Mouse (Mus musculus): ENCODE data around the gene Cox8a. TPM values are rescaled to one million over a fixed set of nuclear protein-coding genes. Genes with fewer than 3 reads are reported as not detected.

Gene Cox8a
- total and polyA plus RNA-seq, 3 experiments = 374 to 934 (median 515) TPM

DNA sequence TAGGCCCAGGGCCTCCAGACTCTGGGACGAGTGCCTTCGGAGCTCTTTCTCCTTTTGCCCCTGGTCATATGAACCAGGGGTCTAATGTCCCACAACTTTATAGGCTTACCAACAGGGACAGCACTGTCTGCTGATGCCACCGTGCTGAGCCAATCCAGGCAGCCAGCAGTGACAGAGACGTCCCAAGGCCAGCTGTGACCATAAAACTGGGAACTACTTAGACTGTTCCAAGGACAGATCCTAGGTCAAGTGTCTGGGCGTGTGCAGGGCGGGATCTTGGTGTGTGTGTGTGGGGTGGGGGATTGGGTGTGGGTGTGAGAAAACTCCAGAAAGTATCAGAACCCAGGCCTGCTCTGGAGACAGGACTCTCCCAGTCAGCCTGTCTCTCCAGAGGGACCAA is 46.5 kb downstream of the Cox8a start:
- TF ChIP-seq GATA1 (IDR thresholded peaks at IDR 0.05; ENCODE audit: borderline replicate concordance, low read length) = no peak
- no peak for TF ChIP-seq GATA2 (IDR thresholded peaks at IDR 0.05; ENCODE audit: borderline replicate concordance, low read depth, low read length)
- TF ChIP-seq CTCF (IDR thresholded peaks at IDR 0.05; ENCODE audit: low read depth, low read length) = no peak
- TF ChIP-seq TAL1 (conservative IDR thresholded peaks at IDR 0.05; ENCODE audit: low read depth, low read length) = no peak
- TF ChIP-seq POLR2AphosphoS5 (IDR thresholded peaks at IDR 0.05; ENCODE audit: insufficient replicate concordance, low read depth, low read length) = no peak
- no peaks in the 10 kb centered on the region for H3K9me3 ChIP-seq (replicated peaks)
- no peak overlapping the region for H3K4me3 ChIP-seq (ENCODE audit: low read depth, low read length)
- peaks cover 11% of the 10 kb centered on the region for H3K4me1 ChIP-seq (ENCODE audit: insufficient read depth, low read depth, low read length)
- DNase-seq (ENCODE audit: low spot score) (no peak), ATAC-seq (ENCODE audit: extremely low read depth, insufficient number of reproducible peaks, low FRiP score, poor library complexity, severe bottlenecking) (no peak)
- peaks cover 49% of the 10 kb centered on the region for H3K27me3 ChIP-seq (ENCODE audit: insufficient read depth, low read length)
- no peaks in the 10 kb centered on the region for H3K36me3 ChIP-seq (replicated peaks)

DNA sequence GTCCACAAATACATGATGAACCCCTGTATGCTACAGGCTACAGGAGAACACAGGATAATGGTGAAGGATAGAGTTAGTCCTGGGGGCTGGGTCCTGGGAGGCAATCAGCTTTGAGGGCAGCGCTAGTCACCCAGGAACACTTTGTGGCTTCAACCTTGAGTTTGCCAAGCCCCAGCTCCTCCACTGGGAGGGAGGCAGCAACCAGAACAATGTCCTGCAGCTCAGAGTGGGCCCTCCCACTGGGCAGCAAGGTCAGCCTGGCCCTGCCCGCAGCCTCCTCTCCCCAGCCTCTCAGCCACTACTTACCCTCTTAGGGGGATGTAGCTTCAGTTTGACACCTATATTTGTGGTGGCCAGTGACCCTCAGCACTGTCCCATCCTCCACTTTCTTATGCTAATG is 49.0 kb downstream of the Cox8a start:
- TF ChIP-seq TAL1 (conservative IDR thresholded peaks at IDR 0.05; ENCODE audit: low read depth, low read length) = no peak
- TF ChIP-seq POLR2AphosphoS5 (IDR thresholded peaks at IDR 0.05; ENCODE audit: insufficient replicate concordance, low read depth, low read length) = no peak
- TF ChIP-seq CTCF (IDR thresholded peaks at IDR 0.05; ENCODE audit: low read depth, low read length) = no peak
- TF ChIP-seq GATA2 (IDR thresholded peaks at IDR 0.05; ENCODE audit: borderline replicate concordance, low read depth, low read length) = no peak
- no peak for TF ChIP-seq GATA1 (IDR thresholded peaks at IDR 0.05; ENCODE audit: borderline replicate concordance, low read length)
- Histone ChIP-seq H3K4me3 (ENCODE audit: low read depth, low read length) (no peak overlapping the region), H3K27me3 (ENCODE audit: insufficient read depth, low read length) (peaks cover 65% of the 10 kb centered on the region), H3K4me1 (ENCODE audit: insufficient read depth, low read depth, low read length) (peaks cover 11% of the 10 kb centered on the region), H3K36me3 (replicated peaks) (no peaks in the 10 kb centered on the region), H3K9me3 (replicated peaks) (no peaks in the 10 kb centered on the region)
- no peak for DNase-seq (ENCODE audit: low spot score)
- no peak for ATAC-seq (ENCODE audit: extremely low read depth, insufficient number of reproducible peaks, low FRiP score, poor library complexity, severe bottlenecking)

DNA sequence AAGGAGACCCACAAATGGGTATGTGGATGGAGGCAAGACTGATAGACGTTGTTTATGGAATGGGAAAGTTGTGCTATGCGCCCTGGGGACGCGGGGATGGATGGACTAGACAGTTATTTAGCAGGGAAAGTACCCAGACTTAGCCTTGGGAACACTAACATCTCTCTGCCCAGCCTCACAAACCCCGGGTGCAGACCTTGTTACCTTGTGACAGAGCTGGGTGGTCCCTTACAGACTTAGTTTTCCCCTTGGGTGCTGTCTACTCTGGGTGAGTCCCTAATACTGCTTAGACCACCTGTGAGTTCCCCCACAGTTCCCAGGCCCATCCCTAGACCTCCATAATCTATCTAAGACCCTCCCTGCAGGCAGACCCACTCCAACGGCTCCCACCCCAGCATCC is 50.6 kb downstream of the Cox8a start:
- DNase-seq (ENCODE audit: low spot score) (no peak), ATAC-seq (ENCODE audit: extremely low read depth, insufficient number of reproducible peaks, low FRiP score, poor library complexity, severe bottlenecking) (no peak)
- H3K9me3 ChIP-seq (replicated peaks) = no peaks in the 10 kb centered on the region
- no peak overlapping the region for H3K4me3 ChIP-seq (ENCODE audit: low read depth, low read length)
- H3K4me1 ChIP-seq (ENCODE audit: insufficient read depth, low read depth, low read length) = peaks cover 5% of the 10 kb centered on the region; the same call in 1 of the 2 replicates
- TF ChIP-seq GATA2 (IDR thresholded peaks at IDR 0.05; ENCODE audit: borderline replicate concordance, low read depth, low read length) = no peak
- TF ChIP-seq GATA1 (IDR thresholded peaks at IDR 0.05; ENCODE audit: borderline replicate concordance, low read length) = no peak
- TF ChIP-seq CTCF (IDR thresholded peaks at IDR 0.05; ENCODE audit: low read depth, low read length) = no peak
- no peak for TF ChIP-seq TAL1 (conservative IDR thresholded peaks at IDR 0.05; ENCODE audit: low read depth, low read length)
- TF ChIP-seq POLR2AphosphoS5 (IDR thresholded peaks at IDR 0.05; ENCODE audit: insufficient replicate concordance, low read depth, low read length) = no peak
- H3K27me3 ChIP-seq (ENCODE audit: insufficient read depth, low read length) = peaks cover 60% of the 10 kb centered on the region
- no peaks in the 10 kb centered on the region for H3K36me3 ChIP-seq (replicated peaks)

DNA sequence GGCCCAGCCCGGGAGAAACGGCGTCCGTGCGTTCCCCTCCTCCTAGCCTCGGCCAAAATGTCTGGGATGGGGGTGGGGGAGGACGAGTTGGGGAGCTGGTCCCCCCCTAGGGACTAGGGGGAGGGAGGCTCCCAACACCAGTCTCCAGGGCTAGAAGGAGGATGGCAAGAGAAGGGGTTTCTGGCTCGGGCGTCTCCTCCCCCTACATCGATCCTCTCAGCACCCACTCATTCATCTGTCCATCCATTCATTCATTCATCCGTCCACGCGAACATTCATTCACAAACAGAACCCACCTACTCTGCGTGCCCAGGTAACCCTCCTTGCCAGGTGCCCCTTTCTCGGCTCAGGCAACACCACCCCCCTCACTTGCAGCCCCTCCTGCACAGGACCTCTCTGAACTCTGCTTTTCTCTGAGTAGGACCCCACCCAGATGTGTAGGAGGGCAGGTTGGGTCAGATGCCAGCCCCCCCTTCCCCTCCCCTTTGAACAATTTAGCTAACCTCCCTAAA is 51.2 kb downstream of the Cox8a start:
- no peaks in the 10 kb centered on the region for H3K9me3 ChIP-seq (replicated peaks)
- no peaks in the 10 kb centered on the region for H3K36me3 ChIP-seq (replicated peaks)
- no peak for DNase-seq (ENCODE audit: low spot score)
- no peak for TF ChIP-seq POLR2AphosphoS5 (IDR thresholded peaks at IDR 0.05; ENCODE audit: insufficient replicate concordance, low read depth, low read length)
- no peak for TF ChIP-seq GATA1 (IDR thresholded peaks at IDR 0.05; ENCODE audit: borderline replicate concordance, low read length)
- no peak for TF ChIP-seq TAL1 (conservative IDR thresholded peaks at IDR 0.05; ENCODE audit: low read depth, low read length)
- TF ChIP-seq GATA2 (IDR thresholded peaks at IDR 0.05; ENCODE audit: borderline replicate concordance, low read depth, low read length) = no peak
- no peak for TF ChIP-seq CTCF (IDR thresholded peaks at IDR 0.05; ENCODE audit: low read depth, low read length)
- no peak for ATAC-seq (ENCODE audit: extremely low read depth, insufficient number of reproducible peaks, low FRiP score, poor library complexity, severe bottlenecking)
- peaks cover 59% of the 10 kb centered on the region for H3K27me3 ChIP-seq (ENCODE audit: insufficient read depth, low read length)
- no peak overlapping the region for H3K4me3 ChIP-seq (ENCODE audit: low read depth, low read length)
- no peaks in the 10 kb centered on the region for H3K4me1 ChIP-seq (ENCODE audit: insufficient read depth, low read depth, low read length)

DNA sequence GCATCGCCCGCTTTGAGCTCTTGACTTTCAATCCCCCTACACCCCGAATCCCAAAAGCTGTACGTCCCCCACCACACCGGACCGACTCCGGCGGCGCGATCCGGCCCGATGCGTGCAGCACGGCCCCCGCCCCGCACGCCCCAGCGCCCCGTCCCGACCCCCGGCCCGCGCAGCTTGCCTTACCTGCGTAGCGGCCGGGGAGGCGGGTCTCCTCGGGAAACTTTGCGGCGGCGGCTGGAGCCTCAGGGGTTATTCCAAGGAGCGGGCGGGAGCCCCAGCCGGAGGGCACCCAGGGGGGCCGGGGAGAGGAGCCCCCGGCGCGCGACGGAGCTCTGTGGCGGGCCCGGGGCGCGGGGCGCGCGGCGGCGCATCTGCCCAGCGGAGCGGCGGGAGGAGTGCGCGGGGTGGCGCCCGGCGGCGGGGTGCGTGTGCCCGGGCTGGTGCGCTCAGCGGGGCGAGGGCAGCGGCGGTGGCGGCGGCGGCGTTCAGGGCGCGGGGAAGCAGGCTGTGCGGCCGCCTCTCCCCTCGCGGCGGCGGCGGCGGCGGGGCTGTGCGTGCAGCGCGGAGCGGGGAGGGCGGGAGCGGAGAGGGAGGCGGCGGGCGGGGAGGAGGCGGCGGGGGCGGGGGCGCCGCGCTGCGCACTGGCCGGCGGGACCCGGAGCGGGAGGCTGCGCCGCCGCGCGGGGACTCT is 51.8 kb downstream of the Cox8a start:
- no peaks in the 10 kb centered on the region for H3K4me1 ChIP-seq (ENCODE audit: insufficient read depth, low read depth, low read length)
- DNase-seq (ENCODE audit: low spot score) = no peak
- no peaks in the 10 kb centered on the region for H3K9me3 ChIP-seq (replicated peaks)
- TF ChIP-seq GATA1 (IDR thresholded peaks at IDR 0.05; ENCODE audit: borderline replicate concordance, low read length) (no peak), POLR2AphosphoS5 (IDR thresholded peaks at IDR 0.05; ENCODE audit: insufficient replicate concordance, low read depth, low read length) (no peak), GATA2 (IDR thresholded peaks at IDR 0.05; ENCODE audit: borderline replicate concordance, low read depth, low read length) (no peak), TAL1 (conservative IDR thresholded peaks at IDR 0.05; ENCODE audit: low read depth, low read length) (no peak), CTCF (IDR thresholded peaks at IDR 0.05; ENCODE audit: low read depth, low read length) (no peak)
- H3K4me3 ChIP-seq (ENCODE audit: low read depth, low read length) = no peak overlapping the region
- peaks cover 58% of the 10 kb centered on the region for H3K27me3 ChIP-seq (ENCODE audit: insufficient read depth, low read length)
- no peak for ATAC-seq (ENCODE audit: extremely low read depth, insufficient number of reproducible peaks, low FRiP score, poor library complexity, severe bottlenecking)
- no peaks in the 10 kb centered on the region for H3K36me3 ChIP-seq (replicated peaks)

Other genes starting within 250 kb of the Cox8a start
- gene Ppp1r14b, start 242.6 kb downstream of the Cox8a start, total RNA-seq (2014; fragmentation: Nextera tagmentation) = 74.0 and 111 TPM in 2 replicates
- 141 and 168 TPM in 2 replicates for gene Ppp1r14b, start 242.6 kb downstream of the Cox8a start, total RNA-seq (2017)
- gene Ppp1r14b, start 242.6 kb downstream of the Cox8a start, polyA plus RNA-seq (2012) = 281 and 350 TPM in 2 replicates
- gene Plcb3, start 241.1 kb downstream of the Cox8a start, total RNA-seq (2014; fragmentation: Nextera tagmentation) = 12.5 and 14.1 TPM in 2 replicates
- 9.9 and 10.6 TPM in 2 replicates for gene Plcb3, start 241.1 kb downstream of the Cox8a start, total RNA-seq (2017)
- gene Plcb3, start 241.1 kb downstream of the Cox8a start, polyA plus RNA-seq (2012) = 21.0 and 22.2 TPM in 2 replicates
- gene Fkbp2, start 237.1 kb downstream of the Cox8a start, total RNA-seq (2014; fragmentation: Nextera tagmentation) = 72.6 and 120 TPM in 2 replicates
- gene Fkbp2, start 237.1 kb downstream of the Cox8a start, total RNA-seq (2017) = 58.8 and 72.0 TPM in 2 replicates
- 170 and 201 TPM in 2 replicates for gene Fkbp2, start 237.1 kb downstream of the Cox8a start, polyA plus RNA-seq (2012)
- gene Vegfb, start 230.0 kb downstream of the Cox8a start, total RNA-seq (2014; fragmentation: Nextera tagmentation) = 29.6 and 41.0 TPM in 2 replicates
- gene Vegfb, start 230.0 kb downstream of the Cox8a start, total RNA-seq (2017) = 18.5 and 20.2 TPM in 2 replicates
- gene Vegfb, start 230.0 kb downstream of the Cox8a start, polyA plus RNA-seq (2012) = 92.6 and 118 TPM in 2 replicates
- 29.4 and 29.5 TPM in 2 replicates for gene Dnajc4, start 225.0 kb downstream of the Cox8a start, total RNA-seq (2014; fragmentation: Nextera tagmentation)
- gene Dnajc4, start 225.0 kb downstream of the Cox8a start, total RNA-seq (2017) = 11.6 and 14.4 TPM in 2 replicates
- 23.9 and 24.3 TPM in 2 replicates for gene Dnajc4, start 225.0 kb downstream of the Cox8a start, polyA plus RNA-seq (2012)
- 16.6 and 30.0 TPM in 2 replicates for gene Nudt22, start 221.5 kb downstream of the Cox8a start, total RNA-seq (2014; fragmentation: Nextera tagmentation)
- 17.8 and 21.0 TPM in 2 replicates for gene Nudt22, start 221.5 kb downstream of the Cox8a start, total RNA-seq (2017)
- gene Nudt22, start 221.5 kb downstream of the Cox8a start, polyA plus RNA-seq (2012) = 19.2 and 23.9 TPM in 2 replicates
- 2.6 and 6.1 TPM in 2 replicates for gene Trpt1, start 221.5 kb downstream of the Cox8a start, total RNA-seq (2014; fragmentation: Nextera tagmentation)
- gene Trpt1, start 221.5 kb downstream of the Cox8a start, total RNA-seq (2017) = 1.6 and 2.7 TPM in 2 replicates
- 1.2 TPM in 2 replicates for gene Trpt1, start 221.5 kb downstream of the Cox8a start, polyA plus RNA-seq (2012)
- gene Fermt3, start 198.1 kb downstream of the Cox8a start, total RNA-seq (2014; fragmentation: Nextera tagmentation) = 66.2 and 69.5 TPM in 2 replicates
- 267 and 318 TPM in 2 replicates for gene Fermt3, start 198.1 kb downstream of the Cox8a start, total RNA-seq (2017)
- 461 and 527 TPM in 2 replicates for gene Fermt3, start 198.1 kb downstream of the Cox8a start, polyA plus RNA-seq (2012)
- gene Stip1, start 177.6 kb downstream of the Cox8a start, total RNA-seq (2014; fragmentation: Nextera tagmentation) = 301 and 356 TPM in 2 replicates
- 267 and 279 TPM in 2 replicates for gene Stip1, start 177.6 kb downstream of the Cox8a start, total RNA-seq (2017)
- gene Stip1, start 177.6 kb downstream of the Cox8a start, polyA plus RNA-seq (2012) = 136 and 224 TPM in 2 replicates
- not detected in 2 replicates for gene Macrod1, start 160.8 kb downstream of the Cox8a start, total RNA-seq (2014; fragmentation: Nextera tagmentation)
- gene Macrod1, start 160.8 kb downstream of the Cox8a start, total RNA-seq (2017) = not detected in 2 replicates
- 0.60 and 0.89 TPM in 2 replicates for gene Macrod1, start 160.8 kb downstream of the Cox8a start, polyA plus RNA-seq (2012)
- gene Flrt1, start 111.9 kb downstream of the Cox8a start, total RNA-seq (2014; fragmentation: Nextera tagmentation) = not detected in 2 replicates
- gene Flrt1, start 111.9 kb downstream of the Cox8a start, total RNA-seq (2017) = 0.05 and 0.12 TPM in 2 replicates
- not detected in 2 replicates for gene Flrt1, start 111.9 kb downstream of the Cox8a start, polyA plus RNA-seq (2012)
- 46.4 and 50.2 TPM in 2 replicates for gene Otub1, start 11.3 kb downstream of the Cox8a start, total RNA-seq (2014; fragmentation: Nextera tagmentation)
- 88.2 and 91.4 TPM in 2 replicates for gene Otub1, start 11.3 kb downstream of the Cox8a start, total RNA-seq (2017)
- gene Otub1, start 11.3 kb downstream of the Cox8a start, polyA plus RNA-seq (2012) = 153 and 175 TPM in 2 replicates
- gene Naa40, start 23.6 kb upstream of the Cox8a start, total RNA-seq (2014; fragmentation: Nextera tagmentation) = 67.5 and 67.7 TPM in 2 replicates
- gene Naa40, start 23.6 kb upstream of the Cox8a start, total RNA-seq (2017) = 60.7 and 67.3 TPM in 2 replicates
- gene Naa40, start 23.6 kb upstream of the Cox8a start, polyA plus RNA-seq (2012) = 58.8 and 59.4 TPM in 2 replicates
- 20.9 and 22.2 TPM in 2 replicates for gene Rcor2, start 49.7 kb upstream of the Cox8a start, total RNA-seq (2014; fragmentation: Nextera tagmentation)
- 20.8 and 22.5 TPM in 2 replicates for gene Rcor2, start 49.7 kb upstream of the Cox8a start, total RNA-seq (2017)
- 62.2 and 74.4 TPM in 2 replicates for gene Rcor2, start 49.7 kb upstream of the Cox8a start, polyA plus RNA-seq (2012)
- 170 and 182 TPM in 2 replicates for gene Mark2, start 124.2 kb upstream of the Cox8a start, total RNA-seq (2014; fragmentation: Nextera tagmentation)
- 18.4 and 22.0 TPM in 2 replicates for gene Mark2, start 124.2 kb upstream of the Cox8a start, total RNA-seq (2017)
- gene Mark2, start 124.2 kb upstream of the Cox8a start, polyA plus RNA-seq (2012) = 297 and 319 TPM in 2 replicates
- gene Spindoc, start 165.4 kb upstream of the Cox8a start, total RNA-seq (2014; fragmentation: Nextera tagmentation) = 13.3 and 18.1 TPM in 2 replicates
- 8.0 and 8.2 TPM in 2 replicates for gene Spindoc, start 165.4 kb upstream of the Cox8a start, total RNA-seq (2017)
- 31.8 and 34.2 TPM in 2 replicates for gene Spindoc, start 165.4 kb upstream of the Cox8a start, polyA plus RNA-seq (2012)
- gene 2700081O15Rik, start 200.0 kb upstream of the Cox8a start, total RNA-seq (2014; fragmentation: Nextera tagmentation) = 8.4 and 10.7 TPM in 2 replicates
- 7.0 and 7.4 TPM in 2 replicates for gene 2700081O15Rik, start 200.0 kb upstream of the Cox8a start, total RNA-seq (2017)
- 23.1 and 29.4 TPM in 2 replicates for gene 2700081O15Rik, start 200.0 kb upstream of the Cox8a start, polyA plus RNA-seq (2012)

All from G1E (cell line).